Comparison of ENCODE assay signal across 22 mouse cellular contexts in genomic region chr6:34758340-34758739, GRCm38 (mm10). TPM values are rescaled to one million over a fixed set of nuclear protein-coding genes. Genes with fewer than 3 reads are reported as not detected.
A peak's percentile ranks its signal among the peaks of the same experiment; 100 is the strongest.
DNase-seq lines count a peak whose midpoint lies in the region; ATAC-seq and TF ChIP-seq lines count a peak whose summit lies in the region.
"Had no signal": no experiment of that assay in that cellular context is flagged by ENCODE, and none has a peak within 500 bp of the region (broad histone marks: within the 10 kb centered on the region; RNA-seq: fewer than 3 reads in every experiment).

No protein-coding gene starts in this region.

- peaks cover 83% of the 10 kb centered on the region for H3K36me3 ChIP-seq in kidney, embryonic 15.5 days
- H3K36me3 ChIP-seq in kidney, embryonic 14.5 days (ENCODE audit: control insufficient read depth, insufficient read depth, low read length), result peaks cover 69% of the 10 kb centered on the region
- H3K36me3 ChIP-seq in lung, embryonic 14.5 days (ENCODE audit: insufficient read depth), result peaks cover 81% of the 10 kb centered on the region
- H3K36me3 ChIP-seq in lung, postnatal 0 days (ENCODE audit: insufficient read depth, low read length), result peaks cover 10% of the 10 kb centered on the region

- no peak overlapping the region for H3K9ac ChIP-seq in kidney, embryonic 15.5 days
- no peak overlapping the region for H3K9ac ChIP-seq in kidney, embryonic 14.5 days (ENCODE audit: low read depth, low read length)
- no peak overlapping the region for H3K9ac ChIP-seq in lung, embryonic 14.5 days
- H3K9ac ChIP-seq in lung, postnatal 0 days (replicated peaks; ENCODE audit: low read depth), result no peak overlapping the region
- H3K9ac ChIP-seq: embryonic facial prominence, embryonic 13.5 days; embryonic facial prominence, embryonic 15.5 days; forebrain, embryonic 12.5 days had no signal

- no peak for TF ChIP-seq CTCF in lung, embryonic 14.5 days (IDR thresholded peaks at IDR 0.05; ENCODE audit: low read depth)
- TF ChIP-seq CTCF in lung, postnatal 0 days (IDR thresholded peaks at IDR 0.05), result no peak

- no peaks in the 10 kb centered on the region for H3K9me3 ChIP-seq in kidney, embryonic 15.5 days (replicated peaks)
- no peaks in the 10 kb centered on the region for H3K9me3 ChIP-seq in kidney, embryonic 14.5 days (ENCODE audit: control insufficient read depth, low read length)
- H3K9me3 ChIP-seq in lung, embryonic 14.5 days (ENCODE audit: low read depth, low read length), result no peaks in the 10 kb centered on the region
- no peaks in the 10 kb centered on the region for H3K9me3 ChIP-seq in lung, postnatal 0 days (ENCODE audit: low read length)
- H3K9me3 ChIP-seq: embryonic facial prominence, embryonic 13.5 days; embryonic facial prominence, embryonic 15.5 days; forebrain, embryonic 10.5 days; forebrain, embryonic 12.5 days had no signal

- H3K27me3 ChIP-seq in kidney, embryonic 15.5 days, result no peaks in the 10 kb centered on the region
- H3K27me3 ChIP-seq in kidney, embryonic 14.5 days (ENCODE audit: control insufficient read depth, insufficient read depth, low read length), result no peaks in the 10 kb centered on the region
- no peaks in the 10 kb centered on the region for H3K27me3 ChIP-seq in lung, embryonic 14.5 days (ENCODE audit: insufficient read depth, low read length)
- no peaks in the 10 kb centered on the region for H3K27me3 ChIP-seq in lung, postnatal 0 days (replicated peaks; ENCODE audit: insufficient read depth, low read length)
- H3K27me3 ChIP-seq: embryonic facial prominence, embryonic 13.5 days; embryonic facial prominence, embryonic 15.5 days; forebrain, embryonic 12.5 days had no signal

- H3K4me1 ChIP-seq in kidney, embryonic 15.5 days, result no peaks in the 10 kb centered on the region
- H3K4me1 ChIP-seq in kidney, embryonic 14.5 days (ENCODE audit: control insufficient read depth, insufficient read depth, low read length), result no peaks in the 10 kb centered on the region
- no peaks in the 10 kb centered on the region for H3K4me1 ChIP-seq in lung, embryonic 14.5 days (ENCODE audit: insufficient read depth)
- H3K4me1 ChIP-seq in lung, postnatal 0 days (ENCODE audit: insufficient read depth, low read depth, low read length), result no peaks in the 10 kb centered on the region
- H3K4me1 ChIP-seq: embryonic facial prominence, embryonic 13.5 days; embryonic facial prominence, embryonic 15.5 days; forebrain, embryonic 10.5 days; forebrain, embryonic 12.5 days had no signal

- no peak for TF ChIP-seq EP300 in lung, postnatal 0 days (IDR thresholded peaks at IDR 0.05)

- no peak for ATAC-seq in kidney, embryonic 15.5 days (replicated peaks; ENCODE audit: low FRiP score)
- no peak for ATAC-seq in kidney, embryonic 14.5 days (ENCODE audit: low FRiP score, low TSS enrichment)
- no peak for ATAC-seq in lung, embryonic 14.5 days (ENCODE audit: insufficient read depth)
- ATAC-seq in lung, postnatal 0 days, result no peak
- ATAC-seq: forebrain, embryonic 14.5 days had no signal

- H3K27ac ChIP-seq in kidney, embryonic 15.5 days, result peak overlapping the region; percentile 37; the same call in 1 of the 2 replicates
- H3K27ac ChIP-seq in kidney, embryonic 14.5 days (ENCODE audit: low read depth, low read length), result no peak overlapping the region
- no peak overlapping the region for H3K27ac ChIP-seq in lung, embryonic 14.5 days (ENCODE audit: low read depth)
- no peak overlapping the region for H3K27ac ChIP-seq in lung, postnatal 0 days (ENCODE audit: low read length)
- H3K27ac ChIP-seq: embryonic facial prominence, embryonic 13.5 days; embryonic facial prominence, embryonic 15.5 days; forebrain, embryonic 10.5 days; forebrain, embryonic 12.5 days had no signal

- peak; percentile 43 for DNase-seq in lung, embryonic 14.5 days
- no peak for DNase-seq in lung, postnatal 25 days (ENCODE audit: low spot score)
- DNase-seq in lung, postnatal 0 days (ENCODE audit: low spot score), result peak; percentile 34
- DNase-seq in lung, postnatal 10 days, result no peak
- DNase-seq: adrenal gland, adult 2 months; adrenal gland, postnatal 10 days; adrenal gland, postnatal 25 days; cerebellum, adult 11 months; cerebellum, adult 18-20 months; cerebellum, adult 8-10 months; cerebellum, adult 9-11 months; cerebellum, postnatal 14 days; cerebellum, postnatal 36 days; embryo, embryonic 11 days had no signal

- H3K4me2 ChIP-seq in kidney, embryonic 15.5 days, result no peak overlapping the region
- H3K4me2 ChIP-seq in kidney, embryonic 14.5 days (replicated peaks; ENCODE audit: low read depth, low read length), result no peak overlapping the region
- H3K4me2 ChIP-seq in lung, embryonic 14.5 days, result no peak overlapping the region
- H3K4me2 ChIP-seq in lung, postnatal 0 days (replicated peaks; ENCODE audit: low read depth, low read length), result no peak overlapping the region
- H3K4me2 ChIP-seq: embryonic facial prominence, embryonic 13.5 days; embryonic facial prominence, embryonic 15.5 days; forebrain, embryonic 12.5 days had no signal

- 63% methylated on average over 2 of the region's 2 CpGs for WGBS in kidney, embryonic 15.5 days
- WGBS in kidney, embryonic 14.5 days, result 81% methylated on average over 2 of the region's 2 CpGs
- 62% methylated on average over 2 of the region's 2 CpGs for WGBS in lung, embryonic 14.5 days
- WGBS in lung, postnatal 0 days, result 60% methylated on average over 2 of the region's 2 CpGs

- H3K4me3 ChIP-seq in kidney, embryonic 15.5 days (replicated peaks), result no peak overlapping the region
- no peak overlapping the region for H3K4me3 ChIP-seq in kidney, embryonic 14.5 days (ENCODE audit: low read length)
- no peak overlapping the region for H3K4me3 ChIP-seq in lung, embryonic 14.5 days (ENCODE audit: low read depth, low read length)
- no peak overlapping the region for H3K4me3 ChIP-seq in lung, postnatal 0 days (ENCODE audit: low read depth, low read length)
- H3K4me3 ChIP-seq: embryonic facial prominence, embryonic 13.5 days; embryonic facial prominence, embryonic 15.5 days; erythroblast, embryonic 14.5 days; forebrain, embryonic 10.5 days; forebrain, embryonic 12.5 days had no signal

RNA-seq across cellular contexts. Expression of gene Agbl3, which starts 21.9 kb away (rescaled TPM):
- polyA plus RNA-seq in kidney, embryonic 15.5 days (2015; fragmentation: Nextera tagmentation; extraction: Ambion mirVana), result 6.1 and 6.5 TPM in 2 replicates
- 6.2 and 10.7 TPM in 2 replicates for polyA plus RNA-seq in kidney, embryonic 14.5 days (2014; fragmentation: Nextera tagmentation; extraction: Ambion mirVana)
- polyA plus RNA-seq in lung, embryonic 14.5 days (2014; fragmentation: Nextera tagmentation; extraction: Ambion mirVana), result 11.3 and 11.6 TPM in 2 replicates
- 13.2 and 16.0 TPM in 2 replicates for polyA plus RNA-seq in lung, postnatal 0 days (2015; fragmentation: Nextera tagmentation; extraction: Ambion mirVana)

Comparison
In these comparisons a context has a peak if more than half of its experiments do, and no peak if none do; other contexts are left out.
1. DNase-seq: peak in lung, embryonic 14.5 days (single experiment) and lung, postnatal 0 days (single experiment); none in lung, postnatal 25 days (single experiment) and lung, postnatal 10 days (single experiment).